In genomic region chr3:89188478-89188875, GRCm38 (mm10) we compare ENCODE assay signal across 15 mouse cellular contexts. TPM values are rescaled to one million over a fixed set of nuclear protein-coding genes. Genes with fewer than 3 reads are reported as not detected.
A peak's percentile ranks its signal among the peaks of the same experiment; 100 is the strongest.
DNase-seq lines count a peak whose midpoint lies in the region; ATAC-seq and TF ChIP-seq lines count a peak whose summit lies in the region.
"Had no signal": no experiment of that assay in that cellular context is flagged by ENCODE, and none has a peak within 500 bp of the region (broad histone marks: within the 10 kb centered on the region; RNA-seq: fewer than 3 reads in every experiment).

No protein-coding gene starts in this region.

- H3K36me3 ChIP-seq in kidney, embryonic 15.5 days, result peaks cover 25% of the 10 kb centered on the region
- no peaks in the 10 kb centered on the region for H3K36me3 ChIP-seq in thymus, adult 2 months (ENCODE audit: control insufficient read depth, insufficient read depth, low read length)

- no peak for TF ChIP-seq CTCF in bone marrow, adult 2 months (IDR thresholded peaks at IDR 0.05; ENCODE audit: control insufficient read depth, insufficient read depth, low read length)
- no peak for TF ChIP-seq CTCF in thymus, adult 2 months (IDR thresholded peaks at IDR 0.05; ENCODE audit: borderline replicate concordance, control insufficient read depth, extremely low read depth, insufficient read depth, low read length, poor library complexity)

- H3K9me3 ChIP-seq in kidney, embryonic 15.5 days (replicated peaks), result no peaks in the 10 kb centered on the region
- H3K9me3 ChIP-seq: liver, embryonic 13.5 days; midbrain, embryonic 13.5 days; neural tube, embryonic 12.5 days had no signal

- H3K9ac ChIP-seq in kidney, embryonic 15.5 days, result no peak overlapping the region
- H3K9ac ChIP-seq: liver, embryonic 13.5 days; neural tube, embryonic 12.5 days had no signal

- no peak for ATAC-seq in kidney, embryonic 15.5 days (replicated peaks; ENCODE audit: low FRiP score)
- ATAC-seq in CD4-positive, CD25-positive, alpha-beta regulatory T cell, adult 4 months, result peak; percentile 46
- ATAC-seq: midbrain, embryonic 13.5 days had no signal

- no peaks in the 10 kb centered on the region for H3K27me3 ChIP-seq in kidney, embryonic 15.5 days
- no peaks in the 10 kb centered on the region for H3K27me3 ChIP-seq in thymus, adult 2 months (ENCODE audit: control insufficient read depth, insufficient read depth, low read length)
- H3K27me3 ChIP-seq: neural tube, embryonic 12.5 days had no signal

- peak overlapping the region; percentile 78 for H3K27ac ChIP-seq in kidney, embryonic 15.5 days
- H3K27ac ChIP-seq in bone marrow, adult 2 months (ENCODE audit: control insufficient read depth, insufficient read depth, low read depth, low read length, poor library complexity), result peak overlapping the region; percentile 33
- peak overlapping the region; percentile 93 for H3K27ac ChIP-seq in thymus, adult 2 months (ENCODE audit: control insufficient read depth, insufficient read depth, low read length)
- H3K27ac ChIP-seq: layer of hippocampus, adult 2 months; liver, embryonic 13.5 days; midbrain, embryonic 13.5 days; neural tube, embryonic 12.5 days had no signal

- no peak overlapping the region for H3K4me3 ChIP-seq in kidney, embryonic 15.5 days (replicated peaks)
- peak overlapping the region; percentile 2 for H3K4me3 ChIP-seq in bone marrow, adult 2 months (replicated peaks; ENCODE audit: control insufficient read depth, low read depth, low read length)
- peak overlapping the region; percentile 58 for H3K4me3 ChIP-seq in thymus, adult 2 months (ENCODE audit: control insufficient read depth, insufficient read depth, low read length)
- H3K4me3 ChIP-seq: layer of hippocampus, adult 2 months; liver, embryonic 13.5 days; midbrain, embryonic 13.5 days; neural tube, embryonic 12.5 days had no signal

- H3K4me1 ChIP-seq in kidney, embryonic 15.5 days, result peaks cover 52% of the 10 kb centered on the region
- peaks cover 2% of the 10 kb centered on the region for H3K4me1 ChIP-seq in bone marrow, adult 2 months (ENCODE audit: control insufficient read depth, insufficient read depth, low read length)
- H3K4me1 ChIP-seq in thymus, adult 2 months (replicated peaks; ENCODE audit: control insufficient read depth, insufficient read depth, low read length), result peaks cover 58% of the 10 kb centered on the region

- DNase-seq in kidney, postnatal 36 days, result no peak
- peak; percentile 66 for DNase-seq in thymus, adult 2 months
- DNase-seq in cerebellum, adult 18-20 months, result no peak
- DNase-seq in frontal cortex, postnatal 14 days (ENCODE audit: low spot score in 2 of 2), result no peak
- DNase-seq in right cerebral cortex, adult 2 months (ENCODE audit: low spot score in 2 of 2), result no peak
- DNase-seq: cerebellum, postnatal 10 days; gastrocnemius, postnatal 14 days; liver, embryonic 13.5 days; lung, postnatal 14 days had no signal

- TF ChIP-seq POLR2A in bone marrow, adult 2 months (IDR thresholded peaks at IDR 0.05; ENCODE audit: borderline replicate concordance, control insufficient read depth, low read depth, low read length), result no peak
- peak; percentile 17 for TF ChIP-seq POLR2A in thymus, adult 2 months (IDR thresholded peaks at IDR 0.05; ENCODE audit: control insufficient read depth, extremely low read depth, insufficient read depth, low read length, poor library complexity)

- 58% methylated on average over 12 of the region's 12 CpGs for WGBS in kidney, embryonic 15.5 days
- WGBS in bone marrow, adult 2 months, result 74% methylated on average over 12 of the region's 12 CpGs
- WGBS in thymus, adult 2 months, result 22% methylated on average over 12 of the region's 12 CpGs

- H3K4me2 ChIP-seq in kidney, embryonic 15.5 days, result peak overlapping the region; percentile 9; the same call in 1 of the 2 replicates
- H3K4me2 ChIP-seq: liver, embryonic 13.5 days; midbrain, embryonic 13.5 days; neural tube, embryonic 12.5 days had no signal

RNA-seq across cellular contexts. Expression of gene Fam189b, which starts 5.5 kb away (rescaled TPM):
- polyA plus RNA-seq in kidney, embryonic 15.5 days (2015; fragmentation: Nextera tagmentation; extraction: Ambion mirVana), result 37.1 and 50.4 TPM in 2 replicates
- 100 to 1,000 TPM; 209 to 296 TPM for polyA plus RNA-seq in CD4-positive, CD25-positive, alpha-beta regulatory T cell, adult 4 months (2017; shearing (Covaris generic))
- polyA plus RNA-seq in bone marrow, adult 2 months (2011; ENCODE audit: insufficient read depth, insufficient read length, low replicate concordance, missing spikeins), result 4.1 and 9.8 TPM in 2 replicates
- 250 and 278 TPM in 2 replicates for polyA plus RNA-seq in thymus, adult 2 months (2012; rRNA removed)

RNA-seq across cellular contexts. Expression of gene Scamp3, which starts 11.2 kb away (rescaled TPM):
- polyA plus RNA-seq in kidney, embryonic 15.5 days (2015; fragmentation: Nextera tagmentation; extraction: Ambion mirVana), result 122 and 133 TPM in 2 replicates
- polyA plus RNA-seq in CD4-positive, CD25-positive, alpha-beta regulatory T cell, adult 4 months (2017; shearing (Covaris generic)), result 100 to 1,000 TPM; 177 to 239 TPM
- polyA plus RNA-seq in bone marrow, adult 2 months (2011; ENCODE audit: insufficient read depth, insufficient read length, low replicate concordance, missing spikeins), result 25.7 and 54.2 TPM in 2 replicates
- 240 and 251 TPM in 2 replicates for polyA plus RNA-seq in thymus, adult 2 months (2012; rRNA removed)

RNA-seq across cellular contexts. Expression of gene Gba, which starts 14.3 kb away (rescaled TPM):
- polyA plus RNA-seq in kidney, embryonic 15.5 days (2015; fragmentation: Nextera tagmentation; extraction: Ambion mirVana), result 41.4 and 44.0 TPM in 2 replicates
- 100 to 1,000 TPM in 1 of 2 experiments, 10 to 100 TPM in 1; 81.2 to 128 TPM for polyA plus RNA-seq in CD4-positive, CD25-positive, alpha-beta regulatory T cell, adult 4 months (2017; shearing (Covaris generic))
- 27.7 and 71.7 TPM in 2 replicates for polyA plus RNA-seq in bone marrow, adult 2 months (2011; ENCODE audit: insufficient read depth, insufficient read length, low replicate concordance, missing spikeins)
- 98.8 and 117 TPM in 2 replicates for polyA plus RNA-seq in thymus, adult 2 months (2012; rRNA removed)

RNA-seq across cellular contexts. Expression of gene Clk2, which starts 23.9 kb away (rescaled TPM):
- 28.4 and 32.0 TPM in 2 replicates for polyA plus RNA-seq in kidney, embryonic 15.5 days (2015; fragmentation: Nextera tagmentation; extraction: Ambion mirVana)
- 10 to 100 TPM; 15.7 to 23.0 TPM for polyA plus RNA-seq in CD4-positive, CD25-positive, alpha-beta regulatory T cell, adult 4 months (2017; shearing (Covaris generic))
- 43.3 and 90.9 TPM in 2 replicates for polyA plus RNA-seq in bone marrow, adult 2 months (2011; ENCODE audit: insufficient read depth, insufficient read length, low replicate concordance, missing spikeins)
- polyA plus RNA-seq in thymus, adult 2 months (2012; rRNA removed), result 117 and 126 TPM in 2 replicates

RNA-seq across cellular contexts. Expression of gene Thbs3, which starts 26.5 kb away (rescaled TPM):
- polyA plus RNA-seq in kidney, embryonic 15.5 days (2015; fragmentation: Nextera tagmentation; extraction: Ambion mirVana), result 14.9 and 20.5 TPM in 2 replicates
- polyA plus RNA-seq in CD4-positive, CD25-positive, alpha-beta regulatory T cell, adult 4 months (2017; shearing (Covaris generic)), result 1 to 10 TPM; 3.4 to 3.6 TPM
- polyA plus RNA-seq in bone marrow, adult 2 months (2011; ENCODE audit: insufficient read depth, insufficient read length, low replicate concordance, missing spikeins), result 2.9 TPM in 1 of 2 replicates, not detected in the other
- polyA plus RNA-seq in thymus, adult 2 months (2012; rRNA removed), result 7.2 and 10.9 TPM in 2 replicates

Comparison
In these comparisons a context has a peak if more than half of its experiments do, and no peak if none do; other contexts are left out.
1. H3K27ac ChIP-seq: peak in every context shown above with its lines; median percentile 93 in thymus, adult 2 months; 78 in kidney, embryonic 15.5 days; 33 in bone marrow, adult 2 months.